Mouse (Mus musculus): ENCODE results near the gene Slc16a1. TPM values are rescaled to one million over a fixed set of nuclear protein-coding genes. Genes with fewer than 3 reads are reported as not detected.
"Not testable (repeated sequence)": the region's sequence is repeated elsewhere in the genome, so short reads cannot be mapped to it uniquely, and the experiment has no call there.

Slc16a1 gene
- total and polyA plus RNA-seq, 2 experiments = 30.8 to 34.2 TPM

- Histone ChIP-seq H3K36me3 (ENCODE audit: control insufficient read depth, insufficient read depth, low read length) (no peaks in the 10 kb centered on the region), H3K9ac (ENCODE audit: low read depth, low read length) (no peak overlapping the region), H3K79me2 (ENCODE audit: control insufficient read depth, insufficient read depth, low read length) (no peaks in the 10 kb centered on the region), H3K4me1 (ENCODE audit: control insufficient read depth, insufficient read depth, low read length) (peaks cover 5% of the 10 kb centered on the region), H3K27ac (replicated peaks; ENCODE audit: insufficient read depth, low read depth, low read length) (no peak overlapping the region), H3K27me3 (ENCODE audit: control insufficient read depth, insufficient read depth, low read length) (no peaks in the 10 kb centered on the region), H3K4me3 (ENCODE audit: insufficient read depth, low read depth, low read length) (no peak overlapping the region)
- TF ChIP-seq CTCF (IDR thresholded peaks at IDR 0.05; ENCODE audit: low read depth, low read length) = no peak
- TF ChIP-seq POLR2A (IDR thresholded peaks at IDR 0.05; ENCODE audit: extremely low read depth, insufficient read depth, low read length) = no peak
- WGBS = 82% methylated on average over 10 of the region's 10 CpGs
- no peak for DNase-seq (ENCODE audit: extremely low read depth, low read depth, low spot score)
Measured at GRCm38 (mm10) chr3:104667451-104667850, 29.0 kb downstream of the Slc16a1 start.

DNA sequence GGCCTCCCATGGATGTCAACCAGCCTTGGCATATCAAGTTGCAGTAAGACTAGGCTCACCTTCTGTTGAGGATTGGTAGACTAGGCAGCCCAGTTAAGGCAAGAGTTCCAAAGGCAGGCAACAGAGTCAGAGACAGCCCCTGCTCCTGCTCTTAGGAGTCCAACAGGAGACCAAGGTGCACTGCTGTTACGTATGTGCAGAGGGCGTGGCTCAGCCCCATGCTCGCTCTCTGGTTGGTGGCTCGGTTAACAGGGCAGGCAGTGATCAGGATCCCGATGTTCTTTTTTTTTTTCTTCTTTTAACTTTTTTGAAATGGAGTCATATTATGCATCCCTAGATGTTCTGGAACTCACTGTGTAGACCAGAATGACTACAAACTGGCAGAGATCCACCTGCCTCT lies 30.5 kb downstream of the Slc16a1 start:
- H3K4me3 ChIP-seq (ENCODE audit: insufficient read depth, low read depth, low read length) = no peak overlapping the region
- no peaks in the 10 kb centered on the region for H3K36me3 ChIP-seq (ENCODE audit: control insufficient read depth, insufficient read depth, low read length)
- no peaks in the 10 kb centered on the region for H3K79me2 ChIP-seq (ENCODE audit: control insufficient read depth, insufficient read depth, low read length)
- no peak overlapping the region for H3K9ac ChIP-seq (ENCODE audit: low read depth, low read length)
- H3K4me1 ChIP-seq (ENCODE audit: control insufficient read depth, insufficient read depth, low read length) = peaks cover 5% of the 10 kb centered on the region
- 97% methylated on average over 5 of the region's 5 CpGs for WGBS
- no peak overlapping the region for H3K27ac ChIP-seq (replicated peaks; ENCODE audit: insufficient read depth, low read depth, low read length)
- no peak for TF ChIP-seq POLR2A (IDR thresholded peaks at IDR 0.05; ENCODE audit: extremely low read depth, insufficient read depth, low read length)
- TF ChIP-seq CTCF (IDR thresholded peaks at IDR 0.05; ENCODE audit: low read depth, low read length) = no peak
- H3K27me3 ChIP-seq (ENCODE audit: control insufficient read depth, insufficient read depth, low read length) = no peaks in the 10 kb centered on the region
- DNase-seq (ENCODE audit: extremely low read depth, low read depth, low spot score) = no peak

DNA sequence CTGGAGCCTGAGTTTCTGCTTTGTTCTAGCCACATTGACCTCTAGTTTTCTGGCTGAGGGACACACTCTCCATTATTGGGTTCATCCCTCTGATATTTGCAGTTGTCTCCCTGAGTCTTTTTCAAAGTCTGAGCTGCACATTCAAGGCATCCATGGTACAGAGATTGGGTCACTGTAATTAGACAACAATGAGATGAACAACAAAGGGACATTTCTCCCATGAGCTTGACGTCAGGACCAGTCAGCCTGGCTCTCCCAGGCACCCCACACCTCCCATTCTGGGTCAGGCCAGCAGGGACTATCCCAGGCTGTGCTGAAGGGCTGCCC lies 31.4 kb downstream of the Slc16a1 start:
- WGBS = 81% methylated on average over 1 of the region's 1 CpGs
- Histone ChIP-seq H3K36me3 (ENCODE audit: control insufficient read depth, insufficient read depth, low read length) (no peaks in the 10 kb centered on the region), H3K9ac (ENCODE audit: low read depth, low read length) (no peak overlapping the region), H3K27ac (replicated peaks; ENCODE audit: insufficient read depth, low read depth, low read length) (no peak overlapping the region), H3K4me3 (ENCODE audit: insufficient read depth, low read depth, low read length) (no peak overlapping the region), H3K4me1 (ENCODE audit: control insufficient read depth, insufficient read depth, low read length) (peaks cover 10% of the 10 kb centered on the region), H3K27me3 (ENCODE audit: control insufficient read depth, insufficient read depth, low read length) (no peaks in the 10 kb centered on the region), H3K79me2 (ENCODE audit: control insufficient read depth, insufficient read depth, low read length) (no peaks in the 10 kb centered on the region)
- TF ChIP-seq POLR2A (IDR thresholded peaks at IDR 0.05; ENCODE audit: extremely low read depth, insufficient read depth, low read length) (no peak), CTCF (IDR thresholded peaks at IDR 0.05; ENCODE audit: low read depth, low read length) (no peak)
- no peak for DNase-seq (ENCODE audit: extremely low read depth, low read depth, low spot score)

DNA sequence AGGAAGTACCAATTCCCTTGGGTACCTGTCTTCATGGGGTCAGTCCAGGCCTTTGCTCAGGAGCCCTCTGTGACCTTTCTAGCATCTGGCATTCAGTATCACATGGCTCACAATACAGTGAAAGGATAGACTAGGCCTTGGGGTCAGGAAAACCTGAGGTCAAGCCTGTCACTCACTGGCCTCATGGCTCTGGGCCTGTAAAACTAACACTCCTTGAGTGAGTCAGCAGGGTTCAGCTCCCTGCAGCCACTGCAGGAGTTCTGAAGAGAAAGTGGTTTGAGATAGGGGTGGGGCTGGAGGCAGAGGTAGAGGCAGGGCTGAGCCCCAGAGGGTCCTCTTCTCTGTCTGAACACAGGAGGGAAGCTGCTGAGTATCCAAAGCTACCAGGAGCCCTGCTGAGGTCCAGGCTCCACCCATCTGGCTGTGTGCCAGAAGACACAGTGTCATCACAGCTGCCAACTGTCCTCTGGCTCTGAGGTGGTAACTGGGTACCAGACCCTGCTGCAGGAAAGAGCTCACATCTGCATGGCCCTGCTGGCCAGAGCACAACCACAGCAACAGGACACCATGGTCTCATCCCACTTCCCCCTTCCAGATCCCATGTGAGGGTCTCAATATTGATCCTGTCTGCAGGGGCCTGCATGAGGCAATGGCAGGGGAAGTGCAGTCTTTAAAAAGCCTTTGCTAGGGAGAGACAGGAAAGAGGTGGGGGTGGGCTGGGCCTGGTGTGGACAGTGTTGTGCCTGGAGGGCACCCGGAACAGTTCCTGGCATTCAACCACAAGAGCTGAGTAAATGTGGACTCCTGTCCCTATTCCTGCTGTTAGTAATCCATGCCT lies 31.9 kb downstream of the Slc16a1 start:
- not testable (repeated sequence) for H3K27ac ChIP-seq (replicated peaks; ENCODE audit: insufficient read depth, low read depth, low read length); H3K4me3 ChIP-seq (ENCODE audit: insufficient read depth, low read depth, low read length); H3K36me3 ChIP-seq (ENCODE audit: control insufficient read depth, insufficient read depth, low read length); H3K9ac ChIP-seq (ENCODE audit: low read depth, low read length); H3K79me2 ChIP-seq (ENCODE audit: control insufficient read depth, insufficient read depth, low read length); H3K27me3 ChIP-seq (ENCODE audit: control insufficient read depth, insufficient read depth, low read length)
- DNase-seq (ENCODE audit: extremely low read depth, low read depth, low spot score) = peak; percentile 63
- WGBS = 8% methylated on average over 1 of the region's 1 CpGs
- H3K4me1 ChIP-seq (ENCODE audit: control insufficient read depth, insufficient read depth, low read length) = peaks cover 13% of the 10 kb centered on the region

- H3K36me3 ChIP-seq (ENCODE audit: control insufficient read depth, insufficient read depth, low read length) = no peaks in the 10 kb centered on the region
- 92% methylated on average over 6 of the region's 6 CpGs for WGBS
- no peak for DNase-seq (ENCODE audit: extremely low read depth, low read depth, low spot score)
- no peak overlapping the region for H3K9ac ChIP-seq (ENCODE audit: low read depth, low read length)
- H3K4me1 ChIP-seq (ENCODE audit: control insufficient read depth, insufficient read depth, low read length) = peaks cover 13% of the 10 kb centered on the region
- H3K27ac ChIP-seq (replicated peaks; ENCODE audit: insufficient read depth, low read depth, low read length) = no peak overlapping the region
- H3K79me2 ChIP-seq (ENCODE audit: control insufficient read depth, insufficient read depth, low read length) = no peaks in the 10 kb centered on the region
- no peaks in the 10 kb centered on the region for H3K27me3 ChIP-seq (ENCODE audit: control insufficient read depth, insufficient read depth, low read length)
- TF ChIP-seq POLR2A (IDR thresholded peaks at IDR 0.05; ENCODE audit: extremely low read depth, insufficient read depth, low read length) = no peak
- TF ChIP-seq CTCF (IDR thresholded peaks at IDR 0.05; ENCODE audit: low read depth, low read length) = no peak
- H3K4me3 ChIP-seq (ENCODE audit: insufficient read depth, low read depth, low read length) = no peak overlapping the region
Measured at GRCm38 (mm10) chr3:104671543-104671942, 33.1 kb downstream of the Slc16a1 start.

GRCm38 (mm10) chr3:104672041-104672440 lies 33.6 kb downstream of the Slc16a1 start:
- WGBS = 84% methylated on average over 4 of the region's 4 CpGs
- no peak overlapping the region for H3K27ac ChIP-seq (replicated peaks; ENCODE audit: insufficient read depth, low read depth, low read length)
- no peaks in the 10 kb centered on the region for H3K27me3 ChIP-seq (ENCODE audit: control insufficient read depth, insufficient read depth, low read length)
- DNase-seq (ENCODE audit: extremely low read depth, low read depth, low spot score) = no peak
- TF ChIP-seq POLR2A (IDR thresholded peaks at IDR 0.05; ENCODE audit: extremely low read depth, insufficient read depth, low read length) (no peak), CTCF (IDR thresholded peaks at IDR 0.05; ENCODE audit: low read depth, low read length) (no peak)
- no peak overlapping the region for H3K9ac ChIP-seq (ENCODE audit: low read depth, low read length)
- no peaks in the 10 kb centered on the region for H3K79me2 ChIP-seq (ENCODE audit: control insufficient read depth, insufficient read depth, low read length)
- H3K4me3 ChIP-seq (ENCODE audit: insufficient read depth, low read depth, low read length) = no peak overlapping the region
- peaks cover 13% of the 10 kb centered on the region for H3K4me1 ChIP-seq (ENCODE audit: control insufficient read depth, insufficient read depth, low read length)
- no peaks in the 10 kb centered on the region for H3K36me3 ChIP-seq (ENCODE audit: control insufficient read depth, insufficient read depth, low read length)
